Mouse (Mus musculus): ENCODE measurements around the gene Gm17657.

GRCm38 (mm10) chr17:29513044-29513730 lies 36.3 kb downstream of the Gm17657 start:
- TF ChIP-seq POLR2A (IDR thresholded peaks at IDR 0.05; ENCODE audit: low read depth, low read length) (no peak), CTCF (IDR thresholded peaks at IDR 0.05; ENCODE audit: extremely low read depth, insufficient read depth, insufficient read length, insufficient replicate concordance) (peak; percentile 92; the same call in 1 of the 2 replicates)

Data from spleen, adult 2 months (tissue).